Mouse (Mus musculus) liver, adult 2 months (tissue): ENCODE measurements around the gene Nfia. TPM values are rescaled to one million over a fixed set of nuclear protein-coding genes. Genes with fewer than 3 reads are reported as not detected.

ENCODE experiments used
- DNase-seq: peaks from one replicate; pipeline ENCODE4 v3.0.0-alpha.2; 2011; ENCODE audit warnings: low read depth, low spot score; ENCODE audit errors: extremely low read depth
- H3K27ac ChIP-seq: fragments of 200-500 bp; replicated peaks from 2 replicates; pipeline ENCODE4 v1.5.1; 2012; ENCODE audit warnings: low read depth, mild to moderate bottlenecking, control low read depth, inconsistent platforms, low read length; ENCODE audit not compliant: insufficient read depth
- H3K27me3 ChIP-seq: fragments of 200-500 bp; 2 replicates; pipeline ENCODE4 v1.6.1; 2012; ENCODE audit warnings: mild to moderate bottlenecking, moderate library complexity, low read length, inconsistent platforms; ENCODE audit not compliant: control insufficient read depth, insufficient read depth
- H3K36me3 ChIP-seq: fragments of 200-500 bp; 2 replicates; pipeline ENCODE4 v1.6.1; 2012; ENCODE audit warnings: low read length, inconsistent platforms; ENCODE audit not compliant: control insufficient read depth, insufficient read depth
- H3K4me1 ChIP-seq: fragments of 200-500 bp; 2 replicates; pipeline ENCODE4 v1.6.1; 2011; ENCODE audit warnings: low read length; ENCODE audit not compliant: control insufficient read depth, insufficient read depth
- H3K4me3 ChIP-seq: fragments of 200-500 bp; 2 replicates; pipeline ENCODE4 v1.5.1; 2011; ENCODE audit warnings: low read depth, mild to moderate bottlenecking, control low read depth, low read length, moderate library complexity; ENCODE audit not compliant: insufficient read depth
- H3K79me2 ChIP-seq: fragments of 200-500 bp; 2 replicates; pipeline ENCODE4 v1.6.1; 2012; ENCODE audit warnings: inconsistent platforms, mild to moderate bottlenecking, low read length, moderate library complexity; ENCODE audit not compliant: control insufficient read depth, insufficient read depth
- H3K9ac ChIP-seq: fragments of 200-500 bp; 2 replicates; pipeline ENCODE4 v1.6.1; 2012; ENCODE audit warnings: low read depth, mild to moderate bottlenecking, control low read depth, inconsistent platforms, low read length
- CTCF ChIP-seq: fragments of 200-500 bp; IDR thresholded peaks from 2 replicates; pipeline ENCODE4 v1.5.1; 2011; ENCODE audit warnings: low read depth, low read length, control low read depth
- POLR2A ChIP-seq: fragments of 200-500 bp; IDR thresholded peaks from 2 replicates; pipeline ENCODE4 v1.6.1; 2011; ENCODE audit warnings: low read length, control low read depth; ENCODE audit not compliant: insufficient read depth; ENCODE audit errors: extremely low read depth
- WGBS: fragments of 180-500 bp; shearing (Covaris S2); methylation state at CpG from one replicate; pipeline ENCODE4 v1.1.7; 2018; 5-methylcytosine and 5-hydroxymethylcytosine counted together
- polyA plus RNA-seq: library from polyadenylated mRNA; depleted of rRNA; stranded (reverse); fragments of >200 nt; gene quantifications from 2 replicates; pipeline ENCODE4 v1.2.3, GENCODE M21; 2012
- total RNA-seq: library from RNA; depleted of rRNA; stranded (reverse); fragments of >200 nt; gene quantifications from 2 replicates; pipeline ENCODE4 v1.2.3, GENCODE M21; 2014

Nfia gene
- total and polyA plus RNA-seq, 2 experiments: 12.5 to 32.2 TPM

- Histone ChIP-seq H3K27ac (peak overlapping the region; percentile 95), H3K36me3 (no peaks in the 10 kb centered on the region), H3K4me1 (peaks cover 36% of the 10 kb centered on the region), H3K79me2 (peaks cover 27% of the 10 kb centered on the region), H3K9ac (peak overlapping the region; percentile 18; the same call in 1 of the 2 replicates), H3K27me3 (no peaks in the 10 kb centered on the region), H3K4me3 (no peak overlapping the region)
- TF ChIP-seq CTCF (no peak), POLR2A (no peak)
- WGBS: 44% methylated on average over 8 of the region's 8 CpGs
- peak; percentile 82 for DNase-seq
Observed at GRCm38 (mm10) chr4:97840227-97841062, 67.9 kb downstream of the Nfia start.

GRCm38 (mm10) chr4:97841063-97841595 is 68.6 kb downstream of the Nfia start:
- Histone ChIP-seq H3K27me3 (no peaks in the 10 kb centered on the region), H3K9ac (peak overlapping the region; percentile 18; the same call in 1 of the 2 replicates), H3K79me2 (peaks cover 28% of the 10 kb centered on the region), H3K27ac (peak overlapping the region; percentile 95), H3K36me3 (no peaks in the 10 kb centered on the region), H3K4me3 (no peak overlapping the region), H3K4me1 (peaks cover 35% of the 10 kb centered on the region)
- 19% methylated on average over 4 of the region's 4 CpGs for WGBS
- peak; percentile 56 for DNase-seq
- no peak for TF ChIP-seq CTCF
- TF ChIP-seq POLR2A: no peak

DNA sequence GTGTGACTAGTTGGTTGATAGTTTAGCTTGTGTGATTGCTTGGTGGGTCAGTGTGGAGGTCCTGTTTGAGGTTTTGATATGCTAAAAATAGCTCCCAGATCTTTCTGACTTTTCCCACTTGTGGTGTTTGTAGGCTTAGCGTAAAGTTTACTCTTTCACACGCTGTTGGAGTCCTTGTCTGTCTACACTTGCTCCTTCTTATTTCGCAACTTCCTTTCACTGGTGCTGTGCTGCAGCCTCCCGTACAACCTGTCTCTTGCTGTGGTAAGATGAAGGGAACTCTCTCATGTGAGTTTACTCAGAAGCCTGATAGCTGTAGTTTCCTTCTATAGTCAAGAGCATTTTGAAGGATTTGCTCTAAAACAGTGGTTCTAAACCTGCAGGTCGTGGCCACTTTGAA is 69.2 kb downstream of the Nfia start:
- H3K27me3 ChIP-seq: no peaks in the 10 kb centered on the region
- DNase-seq: peak; percentile 47
- H3K9ac ChIP-seq: no peak overlapping the region
- 30% methylated on average over 5 of the region's 5 CpGs for WGBS
- no peak overlapping the region for H3K4me3 ChIP-seq
- TF ChIP-seq CTCF (no peak), POLR2A (no peak)
- H3K27ac ChIP-seq: no peak overlapping the region
- peaks cover 33% of the 10 kb centered on the region for H3K4me1 ChIP-seq
- peaks cover 33% of the 10 kb centered on the region for H3K79me2 ChIP-seq
- no peaks in the 10 kb centered on the region for H3K36me3 ChIP-seq

DNA sequence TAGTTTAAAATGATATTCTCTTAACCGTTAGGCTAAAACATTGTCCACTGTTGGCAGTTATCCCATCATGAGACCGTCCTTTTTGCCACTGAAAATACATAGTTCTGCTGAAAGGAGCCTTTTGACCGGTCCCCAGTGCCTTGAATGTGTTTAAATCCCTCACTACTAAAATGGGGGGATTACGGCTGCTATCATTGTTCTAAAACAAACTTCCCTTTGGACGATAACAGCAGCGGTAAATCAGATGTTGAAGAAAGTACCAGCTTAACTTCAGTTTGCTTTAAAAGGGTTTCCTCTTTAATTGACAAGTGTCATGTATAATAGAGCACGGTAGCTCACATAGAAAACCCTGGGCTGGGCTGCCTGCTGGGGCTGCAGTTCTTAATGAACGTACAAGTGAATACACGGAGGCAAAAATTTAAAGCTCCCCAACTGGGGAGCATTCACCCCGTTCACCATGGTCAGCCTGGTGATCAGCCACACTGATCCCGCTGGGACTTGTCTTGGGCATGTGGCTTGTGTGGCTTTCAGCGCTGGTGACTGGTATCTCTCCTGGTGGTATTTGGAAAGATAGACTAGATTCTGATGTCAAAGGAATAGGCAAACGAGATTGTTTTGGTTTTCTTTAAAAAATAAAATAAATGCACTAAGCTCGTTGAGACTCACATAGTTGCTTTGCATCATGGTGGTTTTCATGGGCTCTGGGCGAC is 71.6 kb downstream of the Nfia start:
- Histone ChIP-seq H3K27me3 (no peaks in the 10 kb centered on the region), H3K4me3 (no peak overlapping the region), H3K27ac (0 out of 2 replicates have a peak overlapping the region, but pooled peaks have one; percentile 14), H3K9ac (no peak overlapping the region), H3K79me2 (peaks cover 45% of the 10 kb centered on the region), H3K4me1 (peaks cover 27% of the 10 kb centered on the region), H3K36me3 (peaks cover 5% of the 10 kb centered on the region)
- WGBS: 80% methylated on average over 15 of the region's 15 CpGs
- no peak for TF ChIP-seq CTCF
- no peak for TF ChIP-seq POLR2A
- DNase-seq: no peak

- WGBS: 18% methylated on average over 6 of the region's 6 CpGs
- H3K4me1 ChIP-seq: peaks cover 19% of the 10 kb centered on the region
- peaks cover 5% of the 10 kb centered on the region for H3K36me3 ChIP-seq
- peak overlapping the region; percentile 55; the same call in 1 of the 2 replicates for H3K9ac ChIP-seq
- no peak overlapping the region for H3K4me3 ChIP-seq
- H3K27ac ChIP-seq: peak overlapping the region; percentile 34
- TF ChIP-seq POLR2A (no peak), CTCF (no peak)
- no peaks in the 10 kb centered on the region for H3K27me3 ChIP-seq
- peaks cover 40% of the 10 kb centered on the region for H3K79me2 ChIP-seq
- DNase-seq: peak; percentile 42
Observed at GRCm38 (mm10) chr4:97844899-97845298, 72.4 kb downstream of the Nfia start.
